Mouse (Mus musculus): Measurements from ENCODE around the gene Slc12a1.

Slc12a1 gene

DNA sequence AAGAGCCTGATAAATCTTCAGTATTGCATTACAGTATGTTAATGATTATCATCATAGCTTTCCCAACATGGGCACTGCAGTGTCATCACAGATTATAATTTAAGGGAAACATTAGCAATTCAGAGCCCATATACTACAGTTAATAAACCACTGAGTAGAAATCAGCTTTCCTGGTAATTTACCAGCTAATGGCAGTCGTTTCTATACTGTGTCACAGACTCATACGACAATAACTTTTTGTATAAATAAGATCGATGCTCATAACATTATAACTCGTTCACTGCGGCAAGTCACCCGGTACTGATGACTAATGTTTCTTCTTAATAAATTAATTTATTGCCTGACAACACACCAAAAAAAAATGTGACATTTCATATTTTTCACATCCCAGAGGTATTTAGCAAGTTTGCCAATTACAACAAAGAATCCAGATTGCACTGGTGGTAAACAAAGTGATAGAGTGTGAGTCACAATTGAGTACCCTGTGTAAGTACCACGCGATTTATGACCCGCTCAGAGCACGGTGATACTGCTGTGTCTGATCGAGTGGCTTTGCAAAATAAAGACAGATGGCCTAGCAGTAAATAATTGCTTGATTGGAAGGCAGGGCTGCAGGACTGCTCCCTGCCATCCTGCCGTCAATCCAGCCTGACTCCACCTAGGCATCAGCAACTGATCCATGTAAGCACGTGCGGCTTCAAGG, 56.7 kb downstream of the Slc12a1 start:
- in situ Hi-C loops (cut with MboI, MseI) = loop anchor here (5.0 to 25.0 kb wide), 3 partner anchors 216 to 1897 kb away; no protein-coding TSS in a partner anchor

GRCm38 (mm10) chr2:125211831-125212510, 59.7 kb downstream of the Slc12a1 start:
- in situ Hi-C loops (cut with MboI, MseI) = loop anchor here (25.0 kb wide), 1 partner anchor 475 kb away; no protein-coding TSS in a partner anchor

GRCm38 (mm10) chr2:125214592-125214991, 62.3 kb downstream of the Slc12a1 start:
- in situ Hi-C loops (cut with MboI, MseI) = loop anchor here (25.0 kb wide), 1 partner anchor 477 kb away; no protein-coding TSS in a partner anchor

GRCm38 (mm10) chr2:125217286-125217685, 65.0 kb downstream of the Slc12a1 start:
- in situ Hi-C loops (cut with MboI, MseI) = loop anchor here (25.0 kb wide), 1 partner anchor 480 kb away; no protein-coding TSS in a partner anchor

- in situ Hi-C loops (cut with MboI, MseI) = loop anchor here (25.0 kb wide), 1 partner anchor 481 kb away; no protein-coding TSS in a partner anchor
These were observed 66.3 kb downstream of the Slc12a1 start for GRCm38 (mm10) chr2:125218566-125218965.

DNA sequence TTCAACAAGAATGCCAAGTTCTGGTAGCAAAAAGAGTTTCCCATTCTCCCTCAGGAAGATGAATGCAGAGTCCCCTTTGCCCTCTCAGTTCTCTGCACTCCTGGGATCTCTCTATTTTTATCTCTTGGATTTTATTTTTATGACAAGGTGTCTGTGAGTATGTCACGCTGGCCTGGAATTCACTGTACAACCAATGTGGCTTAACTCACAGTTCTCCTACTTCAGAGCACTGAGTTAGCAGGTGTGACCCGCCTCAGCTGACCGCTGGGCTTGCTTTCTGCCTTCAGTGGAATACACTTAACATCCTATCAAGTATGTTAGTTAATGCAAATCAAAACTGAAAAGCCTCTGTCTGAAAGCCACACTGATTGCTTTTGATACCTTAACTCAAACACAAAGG, 67.0 kb downstream of the Slc12a1 start:
- in situ Hi-C loops (cut with MboI, MseI) = loop anchor here (25.0 kb wide), 1 partner anchor 482 kb away; no protein-coding TSS in a partner anchor

DNA sequence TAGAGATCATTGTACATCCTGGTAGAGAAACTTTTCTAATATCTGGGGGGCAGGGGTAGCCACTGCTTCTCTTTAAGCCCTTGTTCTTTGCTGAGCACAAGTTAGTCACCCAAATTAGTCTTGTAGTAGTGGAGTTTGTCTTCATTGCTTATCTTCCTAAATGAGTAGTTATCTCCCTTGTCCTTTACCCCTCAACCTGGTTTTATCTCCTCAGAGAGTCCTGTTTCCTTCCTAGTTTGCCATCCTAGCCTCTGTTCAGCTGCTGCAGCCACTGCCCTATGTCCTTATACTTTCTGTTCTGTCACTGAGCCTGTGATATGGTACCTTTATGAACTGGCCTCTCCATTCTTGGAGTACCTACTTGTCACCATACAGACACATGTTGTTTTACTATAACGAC, 69.4 kb downstream of the Slc12a1 start:
- in situ Hi-C loops (cut with MboI, MseI) = loop anchor here (25.0 kb wide), 1 partner anchor 484 kb away; no protein-coding TSS in a partner anchor

DNA sequence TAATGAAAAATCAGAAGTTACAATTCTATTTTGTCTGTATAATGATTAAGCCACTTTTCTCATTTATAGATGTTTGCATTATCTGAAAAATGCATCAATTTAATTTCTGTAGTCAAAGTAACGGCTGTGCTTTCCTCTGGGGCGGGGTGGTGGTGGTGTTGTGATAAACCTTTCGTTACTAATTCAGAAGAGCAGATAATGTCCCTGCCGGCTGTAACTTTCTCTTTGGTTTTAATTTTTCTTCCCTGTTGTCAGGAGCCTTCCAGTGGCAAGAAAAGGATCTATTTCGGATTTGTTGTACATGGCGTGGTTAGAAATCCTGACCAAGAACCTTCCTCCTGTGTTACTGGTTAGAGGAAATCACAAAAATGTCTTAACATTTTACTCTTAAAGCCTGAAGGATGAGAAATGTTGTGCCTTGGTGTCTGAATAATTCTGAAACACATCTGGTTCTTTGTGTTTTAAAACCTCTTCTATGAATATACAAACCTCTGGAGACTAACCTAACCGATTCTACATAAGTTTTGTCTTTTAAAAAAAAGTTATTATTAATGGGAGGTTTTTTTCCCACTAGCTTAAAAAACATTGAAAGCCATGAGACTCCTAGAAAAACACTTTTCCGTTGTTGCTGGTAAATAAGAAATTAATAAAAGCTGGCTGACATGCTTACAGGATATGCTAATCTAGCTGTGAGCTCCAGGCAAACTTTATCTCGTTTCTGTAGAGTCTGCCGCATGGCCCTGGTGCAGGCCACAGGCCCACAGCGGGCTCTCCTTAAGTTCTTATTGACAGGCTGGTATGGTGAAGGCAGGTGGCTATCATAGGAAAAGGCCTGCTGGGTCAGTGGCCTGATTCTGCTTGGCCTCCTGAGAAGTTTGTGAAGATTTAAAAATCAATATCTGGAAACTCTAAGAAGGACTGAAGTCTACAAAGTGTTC, 76.4 kb downstream of the Slc12a1 start:
- in situ Hi-C loops (cut with MboI, MseI) = no loop called here

GRCm38 (mm10) chr2:125232183-125232582, 79.9 kb downstream of the Slc12a1 start:
- in situ Hi-C loops (cut with MboI, MseI) = no loop called here

DNA sequence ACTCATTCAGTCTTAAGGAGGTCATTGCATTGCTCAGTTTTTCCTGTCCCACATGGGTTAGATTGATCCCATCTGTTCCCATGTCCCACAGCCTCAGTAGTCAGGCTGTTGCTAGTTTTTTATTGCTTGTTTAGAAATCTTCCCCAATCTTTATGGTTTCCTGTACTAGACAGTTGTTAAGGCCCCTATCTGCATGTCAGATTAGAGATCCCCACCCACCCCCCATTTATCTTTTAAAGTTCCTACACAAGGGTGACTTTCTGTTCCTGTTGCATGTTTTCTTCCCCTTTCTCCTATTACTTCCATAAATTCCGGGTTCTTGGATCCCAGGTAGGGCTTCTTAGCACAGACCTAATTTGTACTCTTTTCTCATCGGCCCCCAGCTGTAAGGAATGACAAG, 81.2 kb downstream of the Slc12a1 start:
- in situ Hi-C loops (cut with MboI, MseI) = no loop called here

GRCm38 (mm10) chr2:125234049-125234448, 81.7 kb downstream of the Slc12a1 start:
- in situ Hi-C loops (cut with MboI, MseI) = no loop called here

GRCm38 (mm10) chr2:125245545-125246285, 93.4 kb downstream of the Slc12a1 start:
- in situ Hi-C loops (cut with MboI, MseI) = no loop called here

- in situ Hi-C loops (cut with MboI, MseI) = no loop called here
These were observed 94.4 kb downstream of the Slc12a1 start for GRCm38 (mm10) chr2:125246669-125247068.

DNA sequence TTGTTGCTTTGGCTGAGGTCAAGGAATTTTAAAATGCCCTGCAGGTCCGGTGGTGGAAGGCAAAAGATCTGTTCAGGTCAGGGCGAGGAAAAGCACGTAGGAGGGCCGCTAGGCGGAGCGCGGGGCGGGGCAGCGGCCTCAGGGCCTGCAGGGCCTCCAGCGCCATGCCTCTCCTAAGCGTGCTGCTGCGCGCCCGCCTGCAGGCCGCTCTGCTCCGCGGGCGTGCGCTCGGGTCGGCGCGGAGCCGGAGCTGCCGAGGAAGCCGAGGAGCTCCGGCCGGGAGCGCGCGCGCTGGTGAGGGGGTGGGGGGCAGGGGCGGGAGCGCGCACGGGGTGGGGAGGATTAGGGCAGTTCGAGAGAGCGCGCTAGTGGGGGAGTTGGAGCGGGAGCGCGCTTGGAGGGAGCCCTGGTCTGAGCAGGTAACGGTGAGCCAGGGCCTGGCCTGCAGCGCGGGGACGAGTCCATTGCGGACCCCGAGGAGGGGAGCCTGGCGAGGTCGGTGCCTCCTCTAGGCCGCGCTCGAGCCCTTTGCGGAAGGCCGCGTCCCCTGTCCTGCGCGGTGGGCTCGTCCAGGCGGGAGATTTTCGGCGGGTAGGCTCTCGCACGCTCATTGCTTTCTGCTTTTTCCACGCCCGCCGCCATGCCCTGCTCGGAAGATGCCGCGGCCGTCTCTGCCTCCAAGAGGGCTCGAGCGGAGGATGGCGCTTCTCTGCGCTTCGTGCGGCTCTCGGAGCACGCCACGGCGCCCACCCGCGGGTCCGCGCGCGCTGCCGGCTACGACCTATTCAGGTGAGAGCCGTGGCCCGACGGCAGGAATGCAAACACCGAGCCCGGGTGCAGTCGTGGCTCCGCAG, 95.0 kb downstream of the Slc12a1 start, which contains the start of gene Dut:
Gene Dut, plus strand, starts transcription at position 83 of the 854 bp plus-strand sequence.
- in situ Hi-C loops (cut with MboI, MseI) = no loop called here

- in situ Hi-C loops (cut with MboI, MseI) = no loop called here
These were observed 95.6 kb downstream of the Slc12a1 start for GRCm38 (mm10) chr2:125247962-125248235.

DNA sequence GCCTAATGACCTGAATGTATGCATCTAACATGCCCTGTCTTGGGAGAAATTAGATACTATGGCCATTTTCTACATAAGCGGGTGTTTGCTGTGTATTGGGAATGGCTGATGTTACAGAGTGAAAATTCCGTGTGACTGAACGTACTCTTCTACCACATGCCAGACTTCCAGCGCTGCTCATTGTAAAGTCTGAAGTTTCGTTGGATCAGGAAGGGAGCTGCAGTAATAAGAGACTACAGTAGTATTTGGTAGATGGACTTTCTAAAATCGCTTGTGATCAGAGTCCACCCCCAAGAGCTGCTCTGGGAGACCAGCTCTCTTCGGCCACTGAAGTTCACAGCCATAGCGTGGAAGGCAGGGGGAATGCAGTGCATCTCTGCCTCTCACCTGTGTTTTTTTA, 96.0 kb downstream of the Slc12a1 start:
- in situ Hi-C loops (cut with MboI, MseI) = no loop called here

DNA sequence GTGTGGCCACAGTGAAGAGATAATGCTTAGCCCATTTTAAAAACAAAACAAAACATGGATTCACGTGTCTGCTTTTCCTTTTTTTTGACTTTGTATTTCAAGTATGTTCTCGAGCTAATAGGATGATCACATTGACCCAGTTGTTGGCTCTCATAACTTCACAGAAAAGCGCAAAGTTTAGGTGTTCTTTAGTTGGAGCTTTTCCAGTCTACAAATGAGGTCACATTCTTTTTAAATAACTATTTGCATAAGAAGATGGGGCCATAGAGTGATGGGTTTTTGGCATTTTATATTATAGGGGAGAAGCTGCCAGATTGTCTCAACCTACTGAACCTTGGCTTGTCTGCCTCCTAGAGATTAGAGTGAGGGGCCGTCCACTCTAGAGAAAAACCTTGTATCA, 97.0 kb downstream of the Slc12a1 start:
- in situ Hi-C loops (cut with MboI, MseI) = no loop called here

DNA sequence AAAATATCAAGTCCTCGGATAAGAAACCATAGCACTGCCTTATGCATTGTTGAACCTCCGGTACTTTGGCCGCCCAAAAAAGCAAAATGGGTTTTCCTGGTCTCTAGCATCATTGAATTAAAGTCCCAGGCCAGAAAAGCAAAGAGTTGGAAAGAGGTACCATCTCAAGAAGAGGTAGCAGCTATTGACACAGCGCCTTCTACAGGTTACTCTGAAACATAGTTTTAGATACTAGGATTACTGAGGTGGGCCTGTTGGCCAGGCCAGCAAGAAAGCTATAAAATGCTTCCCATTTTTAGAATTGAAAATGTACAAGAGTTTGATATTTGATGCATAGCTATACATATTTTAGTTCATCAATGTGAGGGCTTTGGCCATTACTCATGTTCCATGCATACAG, 97.6 kb downstream of the Slc12a1 start:
- in situ Hi-C loops (cut with MboI, MseI) = loop anchor here (25.0 kb wide), 1 partner anchor 537 kb away; the partner anchor contains the start of gene Secisbp2l

DNA sequence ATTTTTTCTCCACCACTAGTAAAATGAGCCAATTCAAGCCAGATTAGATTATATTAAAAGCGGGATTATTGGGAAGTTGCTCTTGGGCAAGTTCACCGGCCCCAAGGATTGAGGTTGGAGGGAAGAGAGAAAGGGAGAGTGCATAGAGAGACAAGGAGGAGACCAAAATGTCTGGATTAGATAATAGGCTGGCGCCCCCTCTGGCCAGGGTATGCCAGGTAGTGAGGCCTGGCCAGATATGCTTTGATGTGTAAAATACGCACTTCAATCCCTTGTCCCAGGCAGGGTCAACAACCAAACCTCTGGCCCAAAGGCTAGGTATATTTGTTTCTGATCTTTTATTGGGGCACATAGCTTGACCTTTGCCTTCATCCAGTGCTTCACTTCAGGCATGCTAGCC, 99.5 kb downstream of the Slc12a1 start:
- in situ Hi-C loops (cut with MboI, MseI) = loop anchor here (25.0 kb wide), 1 partner anchor 536 kb away; the partner anchor contains the start of gene Secisbp2l

DNA sequence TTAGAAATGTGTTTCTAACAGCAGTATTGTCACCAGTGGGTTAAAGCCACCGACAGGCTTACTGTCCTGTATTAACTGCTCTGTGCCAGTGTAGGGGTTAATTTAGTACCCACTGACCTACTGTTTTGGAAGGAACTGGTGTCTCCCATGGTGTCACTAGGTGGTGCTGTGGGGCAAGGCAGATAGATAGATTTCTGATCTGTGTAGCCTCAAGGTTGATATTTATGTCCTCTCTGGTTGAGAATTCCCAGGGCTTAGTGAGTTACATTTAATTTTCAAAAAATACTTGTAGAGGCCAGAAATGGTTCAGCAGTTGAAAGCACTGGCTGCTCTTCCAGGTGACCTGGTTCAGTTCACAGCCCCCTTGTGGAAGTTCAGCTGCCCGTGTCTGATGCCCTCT, 100.0 kb downstream of the Slc12a1 start:
- in situ Hi-C loops (cut with MboI, MseI) = loop anchor here (25.0 kb wide), 1 partner anchor 535 kb away; the partner anchor contains the start of gene Secisbp2l
